Mouse (Mus musculus) MEL (cell line): ENCODE measurements around the gene Scaper. TPM values are rescaled to one million over a fixed set of nuclear protein-coding genes. Genes with fewer than 3 reads are reported as not detected.

Experiments used
- DNase-seq: peaks from one replicate; pipeline ENCODE4 v3.0.0; 2011; ENCODE audit warnings: low read depth, low spot score
- H3K27ac ChIP-seq: 2 replicates; pipeline ENCODE4 v1.5.1; 2012; ENCODE audit warnings: low read depth, mild to moderate bottlenecking, control low read depth, low read length, moderate library complexity; ENCODE audit not compliant: control insufficient read depth
- H3K27me3 ChIP-seq, 2 experiments: fragments of 150-350 bp in 1 of 2; sonication (generic) in 1 of 2; 2 replicates each; pipeline ENCODE4 v1.6.1; 2012; ENCODE audit warnings: low read length in 2 of 2, mild to moderate bottlenecking in 2 of 2, improper control_type of control experiment in 1 of 2, moderate library complexity in 1 of 2; ENCODE audit not compliant: insufficient read depth in 2 of 2, control insufficient read depth in 1 of 2
- H3K36me3 ChIP-seq, 2 experiments: 2 replicates each; pipeline ENCODE4 v1.6.1; 2012 to 2014; ENCODE audit warnings: low read length in 2 of 2, improper control_type of control experiment in 1 of 2, inconsistent platforms in 1 of 2, mild to moderate bottlenecking in 1 of 2; ENCODE audit not compliant: insufficient read depth in 2 of 2, control insufficient read depth in 1 of 2
- H3K4me1 ChIP-seq, 2 experiments: fragments of 150-350 bp in 1 of 2; sonication (generic) in 1 of 2; 2 replicates each; pipeline ENCODE4 v1.6.1; 2012; ENCODE audit warnings: low read length in 2 of 2, improper control_type of control experiment in 1 of 2, mild to moderate bottlenecking in 1 of 2; ENCODE audit not compliant: insufficient read depth in 2 of 2, control insufficient read depth in 1 of 2
- H3K4me3 ChIP-seq, 2 experiments: fragments of 150-350 bp in 1 of 2; sonication (generic) in 1 of 2; 2 replicates each; pipeline ENCODE4 v1.5.1; 2012; ENCODE audit warnings: low read depth in 2 of 2, low read length in 2 of 2, mild to moderate bottlenecking in 2 of 2, moderate library complexity in 2 of 2, control low read depth in 1 of 2, improper control_type of control experiment in 1 of 2; ENCODE audit not compliant: control insufficient read depth in 1 of 2, insufficient read depth in 1 of 2
- H3K79me2 ChIP-seq: 2 replicates; pipeline ENCODE4 v1.6.1; 2012; ENCODE audit warnings: mild to moderate bottlenecking, low read length, moderate library complexity; ENCODE audit not compliant: control insufficient read depth, poor library complexity, insufficient read depth
- H3K9ac ChIP-seq: 2 replicates; pipeline ENCODE4 v1.6.1; 2012; ENCODE audit warnings: low read depth, mild to moderate bottlenecking, control low read depth, low read length, moderate library complexity; ENCODE audit not compliant: control insufficient read depth, poor library complexity, severe bottlenecking
- H3K9me3 ChIP-seq: fragments of 150-350 bp; sonication (generic); replicated peaks from 2 replicates; pipeline ENCODE4 v1.6.1; 2012; ENCODE audit warnings: mild to moderate bottlenecking, low read length, improper control_type of control experiment, moderate library complexity; ENCODE audit not compliant: insufficient read depth
- BHLHE40 ChIP-seq: IDR thresholded peaks from 2 replicates; pipeline ENCODE4 v1.6.1; 2012; ENCODE audit warnings: low read depth, mild to moderate bottlenecking, inconsistent platforms, low read length, improper control_type of control experiment, borderline replicate concordance
- CTCF ChIP-seq, 3 experiments: IDR thresholded peaks in 2 of 3; conservative IDR thresholded peaks in 1 of 3; 2 replicates each; pipeline ENCODE4 v1.5.1; 2011 to 2012; ENCODE audit warnings: low read length in 3 of 3, low read depth in 2 of 3, mild to moderate bottlenecking in 2 of 3, improper control_type of control experiment in 1 of 3, inconsistent platforms in 1 of 3, mixed read lengths in 1 of 3, moderate library complexity in 1 of 3; ENCODE audit not compliant: control insufficient read depth in 1 of 3, insufficient read depth in 1 of 3, poor library complexity in 1 of 3, severe bottlenecking in 1 of 3
- E2F4 ChIP-seq: IDR thresholded peaks from 2 replicates; pipeline ENCODE4 v1.6.1; 2011; ENCODE audit warnings: low read depth, low read length, improper control_type of control experiment, borderline replicate concordance
- EP300 ChIP-seq, 2 experiments: IDR thresholded peaks; 2 replicates each; pipeline ENCODE4 v1.6.1; 2011; ENCODE audit warnings: improper control_type of control experiment in 2 of 2, low read length in 2 of 2, low read depth in 1 of 2, mild to moderate bottlenecking in 1 of 2
- ETS1 ChIP-seq: IDR thresholded peaks from 2 replicates; pipeline ENCODE4 v1.6.1; 2012; ENCODE audit warnings: low read depth, mild to moderate bottlenecking, inconsistent platforms, low read length, improper control_type of control experiment, moderate library complexity
- JUND ChIP-seq: IDR thresholded peaks from 2 replicates; pipeline ENCODE4 v1.6.1; 2011; ENCODE audit warnings: low read depth, mild to moderate bottlenecking, improper control_type of control experiment, low read length
- MAFK ChIP-seq: IDR thresholded peaks from 2 replicates; pipeline ENCODE4 v1.6.1; 2011; ENCODE audit warnings: low read depth, mild to moderate bottlenecking, low read length, improper control_type of control experiment, borderline replicate concordance
- MAX ChIP-seq: IDR thresholded peaks from 2 replicates; pipeline ENCODE4 v1.6.1; 2011; ENCODE audit warnings: low read length, improper control_type of control experiment
- MEF2A ChIP-seq: IDR thresholded peaks from 2 replicates; pipeline ENCODE4 v1.6.1; 2014; ENCODE audit warnings: low read depth, mild to moderate bottlenecking, inconsistent platforms, low read length, improper control_type of control experiment; ENCODE audit not compliant: poor library complexity, insufficient replicate concordance, severe bottlenecking; ENCODE audit errors: extremely low read depth
- MYB ChIP-seq: IDR thresholded peaks from 2 replicates; pipeline ENCODE4 v1.6.1; 2011; ENCODE audit warnings: mild to moderate bottlenecking, low read depth, low read length, improper control_type of control experiment
- NRF1 ChIP-seq: IDR thresholded peaks from 2 replicates; pipeline ENCODE4 v1.6.1; 2014; ENCODE audit warnings: low read depth, mild to moderate bottlenecking, inconsistent platforms, low read length, improper control_type of control experiment, moderate library complexity; ENCODE audit not compliant: poor library complexity, insufficient read depth, severe bottlenecking
- POLR2AphosphoS2 ChIP-seq: IDR thresholded peaks from 2 replicates; pipeline ENCODE4 v1.6.1; 2011; ENCODE audit warnings: low read length, improper control_type of control experiment
- POLR2AphosphoS5 ChIP-seq: IDR thresholded peaks from 2 replicates; pipeline ENCODE4 v1.6.1; 2012; ENCODE audit warnings: low read depth, borderline replicate concordance, mild to moderate bottlenecking, inconsistent platforms, low read length, moderate library complexity, mixed read lengths
- RAD21 ChIP-seq: IDR thresholded peaks from 2 replicates; pipeline ENCODE4 v1.6.1; 2011; ENCODE audit warnings: mild to moderate bottlenecking, low read depth, low read length, improper control_type of control experiment
- SIN3A ChIP-seq: IDR thresholded peaks from 2 replicates; pipeline ENCODE4 v1.6.1; 2012; ENCODE audit warnings: low read length, improper control_type of control experiment, inconsistent platforms
- TCF12 ChIP-seq: IDR thresholded peaks from 2 replicates; pipeline ENCODE4 v1.6.1; 2014; ENCODE audit warnings: low read depth, mild to moderate bottlenecking, inconsistent platforms, low read length, improper control_type of control experiment, moderate library complexity
- USF2 ChIP-seq, 2 experiments: IDR thresholded peaks; 2 replicates each; pipeline ENCODE4 v1.6.1; 2011 to 2012; ENCODE audit warnings: improper control_type of control experiment in 2 of 2, low read length in 2 of 2, borderline replicate concordance in 1 of 2, inconsistent platforms in 1 of 2, low read depth in 1 of 2, mild to moderate bottlenecking in 1 of 2; ENCODE audit not compliant: insufficient read depth in 1 of 2
- ZKSCAN1 ChIP-seq: IDR thresholded peaks from 2 replicates; pipeline ENCODE4 v1.6.1; 2012; ENCODE audit warnings: low read depth, mild to moderate bottlenecking, inconsistent platforms, low read length, improper control_type of control experiment, moderate library complexity
- ZNF384 ChIP-seq: IDR thresholded peaks from 2 replicates; pipeline ENCODE4 v1.6.1; 2012; ENCODE audit warnings: low read depth, mild to moderate bottlenecking, inconsistent platforms, low read length, improper control_type of control experiment
- polyA plus RNA-seq, 2 experiments: library from polyadenylated mRNA; stranded (reverse) in 1 of 2; unstranded in 1 of 2; fragments of >175 nt in 1 of 2; fragments of >200 nt in 1 of 2; gene quantifications; 2 replicates each; pipeline versions ENCODE4 v1.2.1 to v1.2.4; 2012; ENCODE audit warnings: low replicate concordance in 2 of 2, low read depth in 1 of 2; ENCODE audit not compliant: insufficient read length in 2 of 2, insufficient read depth in 1 of 2, missing spikeins in 1 of 2
- total RNA-seq: library from RNA; depleted of rRNA; stranded (reverse); fragments of 300-350 nt; gene quantifications from 2 replicates; pipeline ENCODE4 v1.2.3, GENCODE M21; 2012

Scaper gene
- total and polyA plus RNA-seq, 3 experiments: 3.9 to 4.1 TPM; not detected in 1

GRCm38 (mm10) chr9:55916751-55917150, 21.2 kb downstream of the Scaper start:
- Histone ChIP-seq H3K9ac (no peak overlapping the region), H3K27ac (no peak overlapping the region), H3K4me1 (peaks cover 0 to 2% of the 10 kb centered on the region in 2 experiments; a peak in 1 of 4 replicates), H3K36me3 (peaks cover 0 to 5% of the 10 kb centered on the region in 2 experiments; a peak in 2 of 4 replicates), H3K4me3 (no peak overlapping the region), H3K27me3 (no peaks in the 10 kb centered on the region), H3K79me2 (no peaks in the 10 kb centered on the region), H3K9me3 (no peaks in the 10 kb centered on the region)
- TF ChIP-seq BHLHE40: no peak
- TF ChIP-seq MEF2A: no peak
- no peak for TF ChIP-seq USF2 (IDR thresholded peaks at IDR 0.05; ENCODE audit: borderline replicate concordance in 1 of 2, insufficient read depth in 1 of 2, low read depth in 1 of 2, low read length in 2 of 2)
- no peak for TF ChIP-seq POLR2AphosphoS5
- no peak for DNase-seq

GRCm38 (mm10) chr9:55911481-55911880, 26.4 kb downstream of the Scaper start:
- no peak for DNase-seq
- no peak overlapping the region for H3K4me3 ChIP-seq
- no peaks in the 10 kb centered on the region for H3K9me3 ChIP-seq
- no peak overlapping the region for H3K9ac ChIP-seq
- no peak for TF ChIP-seq SIN3A
- TF ChIP-seq E2F4: no peak
- TF ChIP-seq JUND: no peak
- no peak for TF ChIP-seq ZNF384
- TF ChIP-seq MAFK: no peak
- no peak for TF ChIP-seq ZKSCAN1
- TF ChIP-seq MYB: no peak
- no peak for TF ChIP-seq CTCF (IDR thresholded peaks at IDR 0.05 in 2 of 3, conservative IDR thresholded peaks at IDR 0.05 in 1 of 3; ENCODE audit: control insufficient read depth in 1 of 3, insufficient read depth in 1 of 3, low read depth in 2 of 3, low read length in 3 of 3, poor library complexity in 1 of 3, severe bottlenecking in 1 of 3)
- TF ChIP-seq, all 39 proteins: peak for 0
- H3K27me3 ChIP-seq: no peaks in the 10 kb centered on the region
- H3K36me3 ChIP-seq: peaks cover 0 to 5% of the 10 kb centered on the region in 2 experiments; a peak in 2 of 4 replicates
- H3K79me2 ChIP-seq: no peaks in the 10 kb centered on the region
- peaks cover 0 to 2% of the 10 kb centered on the region in 2 experiments; a peak in 1 of 4 replicates for H3K4me1 ChIP-seq
- H3K27ac ChIP-seq: no peak overlapping the region

GRCm38 (mm10) chr9:55902964-55903363, 35.0 kb downstream of the Scaper start:
- H3K4me1 ChIP-seq: 0 out of 4 replicates have a peak, but pooled peaks cover 0 to 2% of the 10 kb centered on the region in 2 experiments
- no peak overlapping the region for H3K4me3 ChIP-seq
- H3K27me3 ChIP-seq: no peaks in the 10 kb centered on the region
- peaks cover 0 to 2% of the 10 kb centered on the region in 2 experiments; a peak in 2 of 4 replicates for H3K36me3 ChIP-seq
- no peak for TF ChIP-seq POLR2AphosphoS2
- no peak for TF ChIP-seq TCF12
- TF ChIP-seq NRF1: no peak
- no peak for TF ChIP-seq MAX
- TF ChIP-seq JUND: no peak
- TF ChIP-seq ETS1: no peak
- no peak for TF ChIP-seq USF2 (IDR thresholded peaks at IDR 0.05; ENCODE audit: borderline replicate concordance in 1 of 2, insufficient read depth in 1 of 2, low read depth in 1 of 2, low read length in 2 of 2)
- no peak for TF ChIP-seq EP300 (IDR thresholded peaks at IDR 0.05; ENCODE audit: low read depth in 1 of 2, low read length in 2 of 2)
- no peak for TF ChIP-seq RAD21
- no peak for TF ChIP-seq MYB
- H3K27ac ChIP-seq: no peak overlapping the region
- DNase-seq: no peak
- no peak overlapping the region for H3K9ac ChIP-seq
- H3K9me3 ChIP-seq: no peaks in the 10 kb centered on the region
- no peaks in the 10 kb centered on the region for H3K79me2 ChIP-seq
